In genomic region chrX:13398466-13398865, GRCm38 (mm10) we compare ENCODE assay signal across 23 mouse cellular contexts.
A peak's percentile ranks its signal among the peaks of the same experiment; 100 is the strongest.
DNase-seq lines count a peak whose midpoint lies in the region; ATAC-seq and TF ChIP-seq lines count a peak whose summit lies in the region.
"Had no signal": no experiment of that assay in that cellular context is flagged by ENCODE, and none has a peak within 500 bp of the region (broad histone marks: within the 10 kb centered on the region; RNA-seq: fewer than 3 reads in every experiment).

No protein-coding gene starts in this region.

- H3K36me3 ChIP-seq in intestine, postnatal 0 days (ENCODE audit: control insufficient read depth, insufficient read depth) = no peaks in the 10 kb centered on the region
- H3K36me3 ChIP-seq: embryonic facial prominence, embryonic 13.5 days; heart, embryonic 12.5 days; hindbrain, embryonic 12.5 days; neural tube, embryonic 15.5 days had no signal

- no peak for ATAC-seq in intestine, postnatal 0 days
- ATAC-seq: CD4-positive, CD25-positive, alpha-beta regulatory T cell, adult 4 months; midbrain, embryonic 16.5 days had no signal

- H3K4me2 ChIP-seq in intestine, postnatal 0 days (replicated peaks; ENCODE audit: low read depth) = no peak overlapping the region
- H3K4me2 ChIP-seq: embryonic facial prominence, embryonic 13.5 days; heart, embryonic 12.5 days; hindbrain, embryonic 12.5 days; neural tube, embryonic 15.5 days had no signal

- H3K9me3 ChIP-seq in intestine, postnatal 0 days (ENCODE audit: control insufficient read depth) = no peaks in the 10 kb centered on the region
- H3K9me3 ChIP-seq: embryonic facial prominence, embryonic 13.5 days; heart, embryonic 12.5 days; hindbrain, embryonic 12.5 days; neural tube, embryonic 15.5 days had no signal

- TF ChIP-seq CTCF in intestine, postnatal 0 days (IDR thresholded peaks at IDR 0.05; ENCODE audit: low read depth) = no peak

- no peaks in the 10 kb centered on the region for H3K4me1 ChIP-seq in intestine, postnatal 0 days (replicated peaks; ENCODE audit: control insufficient read depth, insufficient read depth, low read length)
- H3K4me1 ChIP-seq: embryonic facial prominence, embryonic 13.5 days; heart, embryonic 12.5 days; hindbrain, embryonic 12.5 days; neural tube, embryonic 15.5 days had no signal

- H3K27ac ChIP-seq in intestine, postnatal 0 days (ENCODE audit: low read depth, low read length) = no peak overlapping the region
- H3K27ac ChIP-seq: embryonic facial prominence, embryonic 13.5 days; hindbrain, embryonic 12.5 days; neural tube, embryonic 15.5 days; stomach, postnatal 0 days had no signal

- peak; percentile 52 to 60 for DNase-seq in adrenal gland, adult (ENCODE audit: inconsistent age in 2 of 2, low spot score in 1 of 2)
- DNase-seq in adrenal gland, postnatal 4 days (ENCODE audit: low spot score in 2 of 2) = no peak
- DNase-seq in layer of hippocampus, adult 9-11 months = peak; percentile 6
- DNase-seq in layer of hippocampus, adult 9-10 months (ENCODE audit: low spot score) = no peak
- peak; percentile 60 for DNase-seq in adrenal gland, postnatal 25 days
- DNase-seq in neural tube, embryonic 10.5 days (ENCODE audit: extremely low spot score, low spot score) = no peak
- DNase-seq in embryo, embryonic 10 days (ENCODE audit: low spot score) = no peak
- DNase-seq: embryo, embryonic 11 days; gastrocnemius, postnatal 25 days; heart, adult 18-20 months; kidney, adult 11 months; kidney, postnatal 4 days; lung, postnatal 4 days; thymus, adult 2 months; thymus, postnatal 4 days had no signal

- H3K27me3 ChIP-seq in intestine, postnatal 0 days (replicated peaks; ENCODE audit: control insufficient read depth, insufficient read depth, low read length) = no peaks in the 10 kb centered on the region
- H3K27me3 ChIP-seq: neural tube, embryonic 15.5 days had no signal

- H3K9ac ChIP-seq in intestine, postnatal 0 days (ENCODE audit: low read depth, low read length) = no peak overlapping the region
- H3K9ac ChIP-seq: embryonic facial prominence, embryonic 13.5 days; heart, embryonic 12.5 days; hindbrain, embryonic 12.5 days; neural tube, embryonic 15.5 days had no signal

- H3K4me3 ChIP-seq in intestine, postnatal 0 days (ENCODE audit: low read depth, low read length) = no peak overlapping the region
- H3K4me3 ChIP-seq: embryonic facial prominence, embryonic 13.5 days; heart, embryonic 12.5 days; hindbrain, embryonic 12.5 days; neural tube, embryonic 15.5 days had no signal

Comparison
In these comparisons a context has a peak if more than half of its experiments do, and no peak if none do; other contexts are left out.
1. DNase-seq: peak in adrenal gland, adult (2 of 2), layer of hippocampus, adult 9-11 months (single experiment) and adrenal gland, postnatal 25 days (single experiment); none in adrenal gland, postnatal 4 days (0 of 2), layer of hippocampus, adult 9-10 months (single experiment), neural tube, embryonic 10.5 days (single experiment) and embryo, embryonic 10 days (single experiment).